Mouse (Mus musculus): Measurements from ENCODE around the gene Gys1. TPM values are rescaled to one million over a fixed set of nuclear protein-coding genes. Genes with fewer than 3 reads are reported as not detected.
"Not testable (repeated sequence)": the region's sequence is repeated elsewhere in the genome, so short reads cannot be mapped to it uniquely, and the experiment has no call there.

Gene Gys1
- total RNA-seq (2021), result 10 to 100 TPM; 13.5 to 15.4 TPM
- long read RNA-seq, transcript Gys1-201 (16 exons, 3,678 nt), result major isoform, 6 of 15 reads
- long read RNA-seq, partial matches to known transcripts, result 7 of 15 reads
- long read RNA-seq, other reads (novel, unspliced or antisense), result 1 of 15 reads

DNA sequence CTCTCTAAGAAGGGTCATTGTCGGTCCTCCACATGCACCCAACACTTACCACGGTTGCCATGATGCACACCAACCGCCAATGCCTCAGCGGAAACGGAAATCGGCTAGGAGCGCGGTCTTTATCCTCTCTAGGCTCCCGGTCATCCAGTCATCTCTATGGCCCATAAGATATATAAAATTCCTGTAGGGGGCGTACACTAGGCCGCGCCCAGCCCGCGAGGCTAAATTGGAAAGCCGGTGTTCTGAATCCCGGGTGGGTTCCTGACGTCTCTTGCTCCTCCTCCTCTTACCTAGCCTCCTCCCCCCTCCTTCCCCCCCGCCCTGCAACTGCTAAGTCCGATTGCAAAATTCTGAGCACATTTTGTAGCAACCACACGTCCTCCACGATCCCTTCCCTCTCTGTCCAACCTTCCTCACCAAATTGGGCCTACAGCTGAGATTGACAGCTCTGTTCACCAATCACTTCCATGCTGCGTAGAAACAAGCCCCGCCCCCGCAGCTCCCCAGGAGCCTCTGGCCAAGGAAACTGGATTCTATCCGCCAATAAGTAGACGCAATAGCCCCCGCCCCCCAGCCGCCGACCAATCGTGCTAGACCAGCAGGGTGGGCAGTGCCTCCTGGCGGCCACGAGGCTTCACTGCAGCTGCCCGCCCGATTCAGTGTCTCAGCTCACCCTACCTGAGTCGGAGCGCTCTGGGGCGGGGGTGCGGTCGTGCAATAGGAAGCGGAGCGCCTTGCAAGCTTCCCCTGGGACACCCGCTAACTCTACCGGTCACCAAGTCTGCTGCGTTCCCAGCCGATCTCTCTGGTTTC is at the start of gene Gys1:
Gene Gys1, plus strand, starts transcription at position 642 of the 813 bp plus-strand sequence.
- DNase-seq (ENCODE audit: low spot score in 2 of 2), result peak; percentile 100

DNA sequence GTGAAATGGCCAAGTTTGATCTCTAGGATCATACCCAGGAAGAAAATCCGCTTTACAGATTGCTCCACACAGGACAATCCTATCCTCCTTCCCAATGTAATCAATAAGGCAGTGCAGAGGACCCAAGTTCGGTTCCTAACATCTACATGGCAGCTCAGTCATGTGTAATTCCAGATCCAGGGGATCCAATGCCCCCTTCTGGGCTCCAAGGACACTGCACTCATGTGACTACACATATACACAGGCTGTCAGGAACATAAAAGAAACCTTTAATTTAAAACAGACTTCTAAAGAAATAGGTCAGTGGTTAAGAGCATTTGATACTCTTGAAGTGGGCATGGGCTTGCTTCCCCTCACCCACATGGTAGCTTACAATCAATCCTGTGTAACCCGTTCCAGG is 48.6 kb upstream of the Gys1 start:
- DNase-seq (ENCODE audit: low spot score in 2 of 2), result no peak

DNA sequence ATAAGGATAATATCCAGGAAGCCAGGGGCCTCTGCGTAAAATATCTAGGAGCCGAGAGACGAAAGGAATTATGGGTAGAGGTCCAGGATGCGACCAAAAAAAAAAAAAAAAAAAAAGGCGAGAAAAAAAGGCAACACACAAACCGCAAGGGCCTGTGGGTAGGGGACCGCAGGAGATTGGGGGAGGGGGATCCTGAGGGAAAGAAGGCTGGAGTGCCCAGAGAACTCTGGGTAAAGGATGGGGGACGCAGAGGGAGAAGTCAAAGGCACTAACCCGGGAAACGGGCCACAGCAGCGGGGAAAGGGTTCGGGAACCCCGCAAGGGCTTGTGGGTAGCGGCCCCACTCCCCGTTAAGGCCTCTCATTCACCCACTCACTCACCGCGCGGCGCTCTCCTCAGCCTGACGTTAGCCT is 39.5 kb upstream of the Gys1 start:
- DNase-seq (ENCODE audit: low spot score in 2 of 2), result no peak

DNA sequence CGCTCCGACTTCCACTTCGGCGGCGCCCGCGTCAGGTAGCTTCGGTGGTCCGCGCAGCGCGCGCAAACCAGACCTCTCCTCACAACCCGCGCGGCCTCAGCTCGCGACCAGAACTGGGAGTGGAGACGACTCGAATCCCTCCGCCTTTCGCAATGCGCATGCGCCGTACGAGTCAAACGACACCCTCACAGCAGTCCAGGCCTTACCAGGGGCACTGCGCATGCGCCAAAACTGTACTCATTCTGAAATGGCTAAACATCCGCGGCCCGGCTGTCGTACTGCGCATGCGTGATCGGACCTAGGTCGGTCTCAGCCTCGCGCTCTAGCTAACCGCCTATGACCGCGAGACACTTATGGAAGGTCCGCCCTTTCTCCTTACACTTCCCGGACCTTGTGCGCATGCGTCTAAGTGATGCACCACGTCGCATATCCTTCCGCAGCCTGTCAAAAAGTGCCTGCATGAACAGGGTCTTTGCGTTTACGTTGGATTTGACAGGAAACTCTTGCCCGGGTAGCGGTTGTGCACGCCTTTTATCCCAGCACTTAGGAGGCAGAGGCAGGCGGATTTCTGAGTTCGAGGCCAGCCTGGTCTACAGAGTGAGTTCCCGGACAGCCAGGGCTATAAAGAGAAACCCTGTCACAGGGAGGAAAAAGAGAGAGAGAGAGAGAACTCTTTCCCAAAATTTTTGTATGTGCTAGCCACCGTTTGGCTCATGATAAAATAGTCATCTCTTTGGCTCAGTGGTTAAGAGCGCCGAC is 38.9 kb upstream of the Gys1 start, which contains the start of gene Snrnp70:
Gene Snrnp70, minus strand, starts transcription at position 165 of the 759 bp plus-strand sequence.
- peak; percentile 100 for DNase-seq (ENCODE audit: low spot score in 2 of 2)

DNA sequence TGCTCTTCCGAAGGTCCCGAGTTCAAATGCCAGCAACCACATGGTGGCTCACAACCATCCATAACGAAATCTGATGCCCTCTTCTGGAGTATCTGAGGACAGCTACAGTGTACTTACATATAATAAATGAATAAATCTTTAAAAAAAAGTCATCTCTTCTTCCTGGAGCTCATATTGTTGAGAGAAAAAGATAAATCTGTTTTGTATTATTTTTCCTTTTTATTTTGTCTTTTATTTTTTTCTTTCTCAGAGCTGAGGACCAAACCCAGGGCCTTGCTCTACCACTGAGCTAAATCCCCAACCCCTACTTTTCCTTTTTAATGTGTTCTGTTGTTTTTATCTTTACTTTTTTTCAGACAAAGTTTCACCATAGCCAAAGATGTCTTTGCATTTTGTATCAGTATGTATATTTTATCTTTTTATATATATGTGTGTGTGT is 38.3 kb upstream of the Gys1 start:
- not testable (repeated sequence) for DNase-seq (ENCODE audit: low spot score in 2 of 2)

DNA sequence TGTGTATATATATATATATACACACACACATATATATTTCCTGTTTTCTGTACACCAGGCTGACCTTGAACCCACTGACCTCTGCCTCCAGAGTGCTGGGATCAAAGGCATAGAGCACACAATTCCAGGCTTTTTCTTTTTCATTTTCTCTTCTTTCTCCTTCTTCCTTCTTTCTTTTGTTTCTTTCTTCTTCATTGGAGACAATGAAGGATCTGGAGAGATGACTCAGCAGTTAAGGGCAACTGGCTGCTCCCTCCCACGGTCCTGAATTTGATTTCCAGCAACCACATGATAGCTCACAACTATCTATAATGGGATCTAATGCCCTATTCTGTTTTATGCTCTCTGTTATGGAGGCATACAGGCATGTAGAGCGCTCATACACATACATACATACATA is 37.9 kb upstream of the Gys1 start:
- no peak for DNase-seq (ENCODE audit: low spot score in 2 of 2)

DNA sequence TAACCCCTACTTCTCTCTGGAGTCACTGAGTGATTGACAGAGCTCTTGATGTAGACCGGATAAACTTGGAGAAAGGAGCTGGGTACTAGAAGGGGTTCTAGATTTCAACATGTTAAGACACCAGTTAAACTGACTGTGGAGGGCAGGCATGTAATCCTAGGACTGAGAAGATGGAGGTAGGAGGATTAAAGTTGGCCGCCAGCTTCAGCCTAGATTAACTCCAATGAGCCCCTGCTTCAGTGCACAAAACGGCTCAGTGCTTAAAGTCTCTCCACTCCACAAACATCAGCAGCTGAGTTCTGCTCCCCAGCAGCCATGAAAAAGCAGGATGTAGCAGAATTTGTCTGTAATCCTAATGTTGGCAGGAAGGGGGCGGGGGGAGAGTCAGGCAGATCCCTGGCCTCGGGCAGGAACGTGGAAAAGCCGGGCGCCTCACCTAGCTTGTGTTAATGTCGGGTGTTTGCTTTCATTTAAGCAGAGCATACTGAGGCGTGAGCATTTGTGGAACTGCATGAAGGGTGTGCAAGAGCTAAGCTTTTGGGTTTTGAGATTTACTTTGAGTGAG is 33.0 kb upstream of the Gys1 start:
- DNase-seq (ENCODE audit: low spot score in 2 of 2), result no peak

DNA sequence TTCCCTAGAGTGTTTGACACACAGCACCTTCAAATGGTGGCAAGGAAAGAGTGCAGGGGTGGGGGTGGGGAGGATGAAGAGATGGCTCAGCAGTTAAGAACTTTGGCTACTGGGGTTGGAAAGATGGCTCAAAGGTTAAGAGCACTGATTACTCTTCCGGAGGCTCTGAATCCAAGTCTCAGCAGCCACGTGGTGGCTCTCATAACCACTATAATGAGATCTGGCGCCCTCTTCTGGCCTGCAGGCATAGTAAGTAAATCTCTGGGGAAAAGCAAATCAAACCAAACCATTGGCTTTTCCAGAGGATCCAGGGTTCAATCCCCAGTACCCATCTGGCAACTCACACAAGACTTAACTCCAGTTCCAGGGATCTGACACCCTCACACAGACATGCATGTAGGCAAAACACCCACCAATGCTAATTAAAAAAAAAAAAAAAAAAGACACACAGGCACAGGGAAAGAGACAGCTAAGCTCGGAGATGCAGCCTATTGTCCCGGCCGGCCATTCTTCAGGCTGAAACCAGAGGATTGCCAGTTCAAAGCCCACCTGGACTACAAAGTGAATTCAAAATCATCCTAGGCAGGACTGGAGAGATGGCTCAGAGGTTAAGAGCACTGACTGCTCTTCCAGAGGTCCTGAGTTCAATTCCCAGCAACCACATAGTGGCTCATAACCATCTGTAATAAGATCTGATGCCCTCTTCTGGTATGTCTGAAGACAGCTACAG is 30.9 kb upstream of the Gys1 start:
- peak in 1 of 2 experiments; percentile 50 for DNase-seq (ENCODE audit: low spot score in 2 of 2)

DNA sequence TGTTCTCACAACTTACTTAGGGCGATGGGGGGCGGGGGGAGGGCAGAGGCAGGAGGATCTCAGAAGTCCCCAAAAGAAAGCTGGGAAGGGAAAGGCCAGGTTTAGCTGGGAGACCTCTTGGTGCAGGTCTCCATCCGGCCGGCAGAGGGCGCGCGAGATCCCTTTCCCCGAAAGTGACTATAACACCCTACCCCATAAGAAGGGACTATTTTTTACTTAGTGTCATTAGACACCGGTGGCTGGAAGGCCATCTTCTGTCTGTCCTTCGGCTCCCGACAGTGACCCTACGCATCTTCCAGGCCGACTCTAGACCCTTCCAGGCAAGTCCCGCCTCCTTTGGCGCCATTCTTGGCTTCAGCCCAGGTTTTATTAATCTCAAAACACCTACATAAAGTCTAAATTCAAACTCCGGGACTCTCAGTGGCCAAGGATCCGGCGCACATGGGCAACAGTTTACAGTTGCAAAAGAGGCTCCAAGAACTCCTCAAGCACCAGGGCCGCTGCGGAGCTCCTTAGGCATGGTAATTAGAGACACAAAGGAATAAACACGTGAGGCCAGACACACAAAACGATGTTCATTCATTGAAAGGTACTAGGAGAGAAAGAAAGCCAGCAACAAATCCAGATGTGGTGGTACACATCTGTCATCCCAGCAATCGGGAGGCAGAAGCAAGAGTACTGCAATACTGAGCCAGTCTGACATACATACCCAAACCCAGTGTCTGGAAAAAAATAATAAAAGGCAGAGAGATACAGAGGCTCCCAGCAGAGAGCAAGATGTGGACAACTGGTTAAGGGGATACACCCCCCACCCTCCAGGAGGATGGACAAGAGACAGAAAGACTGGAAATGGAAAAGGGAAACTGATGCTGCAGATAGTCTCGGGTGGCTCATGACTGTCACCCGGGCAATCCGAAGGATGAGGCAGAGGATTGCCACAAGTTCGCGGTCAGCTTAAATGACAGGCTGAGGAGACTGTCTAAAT is 29.3 kb upstream of the Gys1 start, which contains the start of gene Kcna7:
Gene Kcna7, plus strand, starts transcription at position 563 of the 985 bp plus-strand sequence.
- peak in 1 of 2 experiments; percentile 68 for DNase-seq (ENCODE audit: low spot score in 2 of 2)

DNA sequence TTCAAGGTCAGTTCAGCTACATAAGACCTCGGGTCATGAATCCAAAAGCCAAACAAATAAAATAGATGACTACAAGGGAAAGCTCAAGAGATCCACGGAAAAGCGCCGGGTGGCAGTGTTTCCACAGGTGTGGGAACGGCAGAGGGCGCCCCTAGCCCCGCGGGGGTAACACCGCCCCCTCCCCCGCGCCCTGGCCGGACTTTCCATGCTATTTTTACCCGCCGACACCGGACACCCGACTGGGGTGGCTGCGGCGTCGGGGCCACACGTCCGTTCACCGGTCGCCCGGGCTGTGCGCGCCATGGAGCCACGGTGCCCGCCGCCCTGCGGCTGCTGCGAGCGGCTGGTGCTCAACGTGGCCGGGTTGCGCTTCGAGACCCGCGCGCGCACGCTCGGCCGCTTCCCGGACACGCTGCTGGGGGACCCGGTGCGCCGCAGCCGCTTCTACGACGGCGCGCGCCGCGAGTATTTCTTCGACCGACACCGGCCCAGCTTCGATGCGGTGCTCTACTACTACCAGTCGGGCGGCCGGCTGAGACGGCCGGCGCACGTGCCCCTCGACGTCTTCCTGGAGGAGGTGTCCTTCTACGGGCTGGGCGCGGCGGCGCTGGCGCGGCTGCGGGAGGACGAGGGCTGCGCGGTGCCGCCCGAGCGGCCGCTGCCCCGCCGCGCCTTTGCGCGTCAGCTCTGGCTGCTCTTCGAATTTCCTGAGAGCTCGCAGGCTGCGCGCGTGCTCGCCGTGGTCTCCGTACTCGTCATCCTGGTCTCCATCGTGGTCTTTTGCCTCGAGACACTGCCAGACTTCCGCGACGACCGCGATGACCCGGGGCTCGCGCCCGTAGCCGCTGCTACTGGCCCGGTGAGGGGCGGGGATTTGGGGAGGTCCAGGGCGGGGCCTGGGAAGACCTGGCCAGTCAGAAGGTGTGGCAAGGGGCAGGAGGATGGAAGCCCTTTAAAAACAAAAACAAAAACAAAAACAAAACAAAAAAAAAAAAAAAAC is 28.2 kb upstream of the Gys1 start:
- no peak for DNase-seq (ENCODE audit: low spot score in 2 of 2)

DNA sequence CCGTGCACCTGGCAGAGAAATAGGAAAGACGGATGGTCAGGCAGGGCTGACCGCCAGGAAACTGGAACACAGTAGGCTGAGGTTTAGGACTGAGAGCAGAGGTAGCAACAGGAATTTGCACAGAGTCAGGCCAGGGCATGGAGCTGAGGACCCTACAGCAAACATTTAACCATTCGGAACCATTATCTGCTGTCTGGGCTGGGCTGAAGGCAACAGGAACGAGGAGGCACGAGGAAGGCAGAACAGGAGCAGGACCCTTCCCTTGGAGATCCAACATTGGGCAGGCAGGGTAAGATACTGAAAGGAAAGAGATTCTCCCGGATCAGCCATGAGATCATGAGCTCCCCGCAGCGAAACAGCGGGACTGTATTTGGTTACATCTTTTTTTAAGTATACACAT is 26.8 kb upstream of the Gys1 start:
- no peak for DNase-seq (ENCODE audit: low spot score in 2 of 2)

DNA sequence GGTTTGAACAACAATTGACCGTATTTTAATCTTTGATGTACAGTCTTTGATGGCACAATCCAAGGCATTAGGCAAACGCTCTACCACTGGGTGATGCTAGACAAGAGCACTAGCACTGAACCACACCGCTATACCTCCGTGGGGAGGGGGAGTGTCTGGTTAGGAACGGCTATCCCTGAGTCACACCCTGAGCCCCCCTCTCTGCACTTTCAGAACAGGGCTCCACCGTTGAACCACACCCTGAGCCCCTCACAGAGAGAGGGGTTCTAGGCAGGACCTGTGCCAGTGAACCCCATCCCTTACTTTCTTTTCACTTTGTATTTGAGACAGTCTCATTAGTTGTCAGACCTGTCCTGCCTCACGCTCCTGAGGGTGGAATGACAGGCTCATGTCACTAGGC is 26.3 kb upstream of the Gys1 start:
- no peak for DNase-seq (ENCODE audit: low spot score in 2 of 2)

DNA sequence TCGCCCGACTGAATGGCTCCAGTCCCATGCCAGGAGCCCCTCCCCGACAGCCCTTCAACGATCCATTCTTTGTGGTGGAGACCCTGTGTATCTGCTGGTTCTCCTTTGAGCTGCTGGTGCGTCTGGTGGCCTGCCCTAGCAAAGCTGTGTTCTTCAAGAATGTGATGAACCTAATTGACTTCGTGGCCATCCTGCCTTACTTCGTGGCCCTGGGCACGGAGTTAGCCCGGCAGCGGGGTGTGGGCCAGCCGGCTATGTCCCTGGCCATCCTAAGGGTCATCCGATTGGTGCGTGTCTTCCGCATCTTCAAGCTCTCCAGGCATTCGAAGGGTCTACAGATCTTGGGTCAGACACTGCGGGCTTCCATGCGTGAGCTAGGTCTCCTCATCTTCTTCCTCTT is 25.7 kb upstream of the Gys1 start:
- no peak for DNase-seq (ENCODE audit: low spot score in 2 of 2)

DNA sequence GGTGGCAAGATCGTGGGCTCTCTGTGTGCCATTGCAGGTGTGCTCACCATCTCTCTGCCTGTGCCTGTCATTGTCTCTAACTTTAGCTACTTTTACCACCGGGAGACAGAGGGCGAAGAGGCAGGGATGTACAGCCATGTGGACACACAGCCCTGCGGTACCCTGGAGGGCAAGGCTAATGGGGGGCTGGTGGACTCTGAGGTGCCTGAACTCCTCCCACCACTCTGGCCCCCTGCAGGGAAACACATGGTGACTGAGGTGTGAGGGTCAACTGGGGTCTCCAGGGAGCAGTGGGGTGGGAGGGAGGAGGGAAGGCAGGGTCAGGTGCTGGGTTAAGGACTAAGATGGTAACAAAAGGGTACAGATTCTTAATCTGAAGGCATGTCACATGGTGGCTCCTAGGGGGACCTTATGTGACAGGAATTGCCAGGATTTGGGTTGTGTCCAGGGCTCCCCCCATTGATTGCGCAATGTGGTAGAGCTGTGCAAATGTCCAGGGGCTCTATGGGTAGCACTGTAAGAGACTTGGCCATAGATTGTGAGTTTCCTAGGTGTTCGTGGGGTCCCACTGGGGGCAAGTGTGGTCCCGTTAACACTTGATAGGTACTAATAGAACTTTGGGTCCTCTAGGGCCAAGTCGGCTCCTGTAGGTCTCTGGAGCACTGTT is 25.0 kb upstream of the Gys1 start:
- no peak for DNase-seq (ENCODE audit: low spot score in 2 of 2)

DNA sequence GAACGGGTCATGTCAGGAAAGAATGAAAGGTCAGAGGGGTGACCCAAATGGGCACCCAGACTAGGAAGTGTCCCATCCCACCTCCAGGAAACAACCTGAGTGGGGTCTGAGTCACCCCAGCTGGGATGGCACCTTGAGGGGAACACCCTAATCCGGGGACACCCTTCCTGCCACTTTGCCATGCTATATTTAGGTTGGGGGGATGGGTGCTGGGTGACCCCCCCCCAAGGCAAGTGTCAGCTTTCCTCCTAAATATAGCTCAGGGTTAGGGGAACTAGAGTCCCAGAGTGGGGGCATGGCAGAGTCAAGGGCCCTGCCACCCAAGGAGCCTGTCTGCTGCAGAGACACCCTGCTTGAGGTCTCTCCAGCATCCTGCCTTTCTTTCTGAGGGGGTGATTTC is 22.2 kb upstream of the Gys1 start:
- no peak for DNase-seq (ENCODE audit: low spot score in 2 of 2)

DNA sequence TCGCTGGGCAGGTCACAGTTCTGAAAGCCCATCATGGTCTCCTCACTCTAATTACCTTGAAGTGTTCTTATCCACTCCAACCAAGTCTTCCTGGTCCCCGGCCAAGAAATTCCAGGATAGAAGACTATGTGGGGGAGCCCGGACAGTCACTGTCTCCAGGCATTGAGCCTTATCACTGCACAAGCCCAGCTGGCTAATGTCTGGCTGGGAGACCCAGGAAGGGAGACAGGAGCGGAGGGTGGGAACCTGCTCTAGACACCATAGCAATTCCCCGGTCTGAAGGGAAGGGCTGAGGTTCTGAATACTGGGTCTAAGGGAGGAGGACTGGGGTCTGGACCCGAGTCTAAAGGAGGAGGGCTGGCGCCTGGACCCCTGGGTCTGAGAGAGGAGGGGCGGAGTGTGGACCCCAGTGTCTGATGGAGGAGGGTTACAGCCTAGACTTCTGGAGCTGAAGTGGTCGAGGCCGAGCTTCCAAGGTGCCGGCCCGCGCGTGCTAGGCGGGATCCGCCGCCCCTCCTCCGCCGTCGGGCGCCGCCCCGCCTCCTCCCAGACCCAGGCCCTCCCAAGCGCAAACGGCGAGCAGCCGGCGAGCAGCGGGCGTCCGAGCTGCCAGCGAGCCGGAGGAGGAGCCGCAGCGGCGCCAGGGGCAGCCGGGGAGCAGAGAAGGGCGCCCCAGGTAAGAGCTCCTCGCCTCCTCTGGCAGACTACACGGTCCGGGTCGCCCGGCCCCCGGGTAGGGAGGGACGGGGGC is 21.4 kb upstream of the Gys1 start, which contains the start of gene Ntf5:
Gene Ntf5, plus strand, starts transcription at position 583 of the 751 bp plus-strand sequence.
- DNase-seq (ENCODE audit: low spot score in 2 of 2), result no peak

Measured in layer of hippocampus, adult 18-20 months (tissue).